Mouse (Mus musculus) heart, embryonic 14.5 days (tissue): ENCODE measurements around the gene Esp1. TPM values are rescaled to one million over a fixed set of nuclear protein-coding genes. Genes with fewer than 3 reads are reported as not detected.
"Not testable (repeated sequence)": the region's sequence is repeated elsewhere in the genome, so short reads cannot be mapped to it uniquely, and the experiment has no call there.

Experiments used
- ATAC-seq: fragments of 200-750 bp; cut with Nextera tagmentation; 2 replicates; pipeline ENCODE4 v1.8.0; 2017; ENCODE audit warnings: low read depth, moderate TSS enrichment; ENCODE audit not compliant: insufficient number of reproducible peaks, insufficient read depth, low FRiP score
- H3K27ac ChIP-seq, 2 experiments: fragments of 200-500 bp in 1 of 2; fragments of 300-500 bp in 1 of 2; sonication (generic) in 1 of 2; replicated peaks in 1 of 2; 2 replicates each; pipeline ENCODE4 v1.5.1; 2012 to 2014; ENCODE audit warnings: low read depth in 2 of 2, low read length in 2 of 2, control low read depth in 1 of 2, mild to moderate bottlenecking in 1 of 2, mixed read lengths in 1 of 2; ENCODE audit not compliant: control insufficient read depth in 1 of 2, insufficient read depth in 1 of 2
- H3K27me3 ChIP-seq: fragments of 300-500 bp; sonication (generic); 2 replicates; pipeline ENCODE4 v1.6.1; 2014; ENCODE audit warnings: mild to moderate bottlenecking, low read length, control low read depth; ENCODE audit not compliant: control insufficient read depth, insufficient read depth
- H3K36me3 ChIP-seq: fragments of 300-500 bp; sonication (generic); 2 replicates; pipeline ENCODE4 v1.6.1; 2014; ENCODE audit warnings: mild to moderate bottlenecking, control low read depth, low read length, mixed read lengths; ENCODE audit not compliant: control insufficient read depth, insufficient read depth
- H3K4me1 ChIP-seq, 2 experiments: fragments of 200-500 bp in 1 of 2; fragments of 300-500 bp in 1 of 2; sonication (generic) in 1 of 2; 2 replicates each; pipeline ENCODE4 v1.6.1; 2012 to 2014; ENCODE audit warnings: low read length in 2 of 2, control low read depth in 1 of 2, mixed read lengths in 1 of 2; ENCODE audit not compliant: control insufficient read depth in 2 of 2, insufficient read depth in 2 of 2
- H3K4me2 ChIP-seq: fragments of 300-500 bp; sonication (generic); 2 replicates; pipeline ENCODE4 v1.6.1; 2014; ENCODE audit warnings: mild to moderate bottlenecking, low read length
- H3K4me3 ChIP-seq, 2 experiments: fragments of 200-500 bp in 1 of 2; fragments of 300-500 bp in 1 of 2; sonication (generic) in 1 of 2; 2 replicates each; pipeline ENCODE4 v1.5.1; 2012 to 2014; ENCODE audit warnings: low read length in 2 of 2, mild to moderate bottlenecking in 2 of 2, control low read depth in 1 of 2, low read depth in 1 of 2, moderate library complexity in 1 of 2; ENCODE audit not compliant: control insufficient read depth in 1 of 2, insufficient read depth in 1 of 2
- H3K9ac ChIP-seq: fragments of 300-500 bp; sonication (generic); 2 replicates; pipeline ENCODE4 v1.6.1; 2014; ENCODE audit warnings: mild to moderate bottlenecking, low read length
- H3K9me3 ChIP-seq: fragments of 300-500 bp; sonication (generic); 2 replicates; pipeline ENCODE4 v1.6.1; 2016; ENCODE audit warnings: low read length, control low read depth; ENCODE audit not compliant: control insufficient read depth
- WGBS: fragments of 180-500 bp; shearing (Covaris S2); extraction: QIAGEN DNeasy Blood & Tissue Kit; methylation state at CpG from one replicate; pipeline ENCODE4 v1.1.7; 2014; 5-methylcytosine and 5-hydroxymethylcytosine counted together
- polyA plus RNA-seq: library from polyadenylated mRNA; unstranded; fragments of >200 nt; fragmentation: Nextera tagmentation; extraction: Ambion mirVana; gene quantifications from 2 replicates; pipeline ENCODE4 v1.2.1, GENCODE M21; 2014

Esp1 gene
- polyA plus RNA-seq = not detected in 2 replicates

DNA sequence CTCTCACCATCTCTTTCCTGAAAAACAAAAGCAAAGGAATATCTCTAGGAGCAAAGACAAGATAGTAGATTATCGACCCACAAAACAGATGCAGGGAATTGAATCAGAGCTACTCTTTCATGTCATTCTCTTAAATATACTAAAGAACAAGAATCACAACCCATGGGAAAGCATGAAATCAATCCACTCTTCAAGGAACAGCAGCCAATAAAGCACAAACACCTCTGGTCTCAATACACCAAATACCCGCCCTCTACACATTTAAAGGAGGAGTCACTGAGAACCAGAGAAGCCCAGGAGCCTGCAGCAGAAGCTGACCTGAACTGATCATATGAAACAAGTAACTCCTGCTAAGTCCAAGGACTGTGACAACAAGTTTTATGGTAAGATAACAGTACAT lies at the start of gene Esp1:
Gene Esp1, plus strand, starts transcription at position 301 of the 400 bp plus-strand sequence.
- ATAC-seq = no peak
- Histone ChIP-seq H3K27me3 (no peaks in the 10 kb centered on the region), H3K36me3 (no peaks in the 10 kb centered on the region), H3K4me2 (no peak within 1 kb of the TSS), H3K4me3 (no peak within 1 kb of the TSS), H3K4me1 (no peaks in the 10 kb centered on the region), H3K9ac (no peak within 1 kb of the TSS), H3K9me3 (no peaks in the 10 kb centered on the region), H3K27ac (no peak within 1 kb of the TSS)
- 78% methylated on average over 2 of the region's 2 CpGs for WGBS

DNA sequence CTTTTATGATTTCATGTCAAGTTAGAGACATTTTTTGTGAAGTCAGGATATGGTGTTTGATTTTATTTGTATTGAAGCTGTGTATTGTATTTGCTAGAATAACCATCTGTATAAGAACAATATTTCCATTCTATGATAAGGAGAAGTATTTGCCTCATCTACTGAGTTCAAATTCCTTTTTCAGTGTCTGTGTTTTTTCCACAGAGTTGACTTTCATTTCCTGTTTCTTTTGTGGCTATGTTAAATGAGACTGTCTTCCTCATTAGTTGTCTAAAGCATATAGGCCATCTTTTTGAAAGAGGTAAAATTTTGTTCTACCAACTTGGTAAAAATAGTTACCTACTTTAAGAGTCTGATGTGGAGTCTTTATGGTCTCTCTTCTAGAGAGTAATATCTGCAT lies 10.6 kb upstream of the Esp1 start:
- no peaks in the 10 kb centered on the region for H3K36me3 ChIP-seq
- no peaks in the 10 kb centered on the region for H3K27me3 ChIP-seq
- no peak overlapping the region for H3K4me3 ChIP-seq
- no peaks in the 10 kb centered on the region for H3K4me1 ChIP-seq
- no peak overlapping the region for H3K9ac ChIP-seq
- no peak overlapping the region for H3K27ac ChIP-seq
- H3K9me3 ChIP-seq = no peaks in the 10 kb centered on the region
- ATAC-seq = no peak
- no peak overlapping the region for H3K4me2 ChIP-seq

DNA sequence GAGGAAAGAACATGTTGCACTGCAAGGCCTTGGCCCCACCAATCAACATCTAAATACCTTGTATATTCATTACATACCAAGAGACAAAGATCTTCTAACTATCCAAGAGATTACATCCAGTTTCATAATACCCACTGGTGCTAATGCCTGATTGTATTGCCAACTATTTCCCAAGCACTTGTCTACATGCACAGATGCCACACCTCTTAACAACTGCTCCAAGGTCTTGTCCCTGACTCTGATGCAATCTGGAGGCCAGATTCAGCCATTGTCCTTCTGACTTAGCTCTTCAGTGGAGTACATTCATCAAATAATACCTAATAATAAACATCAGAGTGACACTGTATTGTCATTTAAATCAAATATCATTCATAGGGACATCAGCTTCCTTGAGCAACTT lies 9.9 kb upstream of the Esp1 start:
- not testable (repeated sequence) for H3K4me1 ChIP-seq, H3K9ac ChIP-seq, H3K27ac ChIP-seq, H3K27me3 ChIP-seq, H3K36me3 ChIP-seq, H3K4me2 ChIP-seq, H3K4me3 ChIP-seq, ATAC-seq, H3K9me3 ChIP-seq

DNA sequence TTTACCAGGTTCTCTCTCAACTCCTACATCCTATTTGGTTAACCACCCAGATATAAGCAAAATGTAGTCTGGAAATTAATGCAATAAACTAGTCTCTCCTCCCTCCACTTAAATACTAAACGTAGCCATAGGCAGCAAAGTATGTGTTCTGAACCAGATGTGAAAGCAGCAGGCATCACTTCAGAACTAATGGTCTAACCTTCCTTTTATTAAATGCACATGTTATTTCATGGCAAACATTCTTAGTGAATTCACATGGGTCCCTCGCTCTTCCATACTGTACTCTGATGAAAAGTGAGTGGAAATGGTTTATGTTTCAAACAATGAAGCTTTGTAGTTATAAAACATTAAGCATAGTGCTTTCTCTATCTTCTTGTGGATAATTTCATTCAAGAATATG lies 4.4 kb downstream of the Esp1 start:
- 72% methylated on average over 2 of the region's 2 CpGs for WGBS
- Histone ChIP-seq H3K27me3 (no peaks in the 10 kb centered on the region), H3K4me3 (no peak overlapping the region)

DNA sequence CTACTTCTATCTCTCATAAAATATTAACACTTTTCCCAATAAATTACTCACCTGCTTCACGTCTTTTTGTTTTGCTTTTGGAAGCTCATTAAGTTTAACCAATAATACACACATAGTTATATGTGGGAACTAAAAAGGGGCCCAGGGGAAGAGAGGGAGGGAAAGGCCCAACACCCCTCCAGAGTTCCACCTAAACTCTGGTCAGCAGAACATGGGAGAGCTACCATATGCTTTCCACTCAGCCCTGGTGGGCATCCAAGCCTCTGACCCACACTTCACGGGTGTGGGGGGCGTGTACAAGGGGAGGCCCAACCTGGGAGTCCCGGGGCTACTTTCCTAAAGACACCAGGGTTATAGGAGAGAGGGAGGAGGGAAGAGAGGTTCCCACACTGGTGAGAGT lies 4.8 kb downstream of the Esp1 start:
- H3K9me3 ChIP-seq = no peaks in the 10 kb centered on the region
- H3K27me3 ChIP-seq = no peaks in the 10 kb centered on the region
- H3K4me1 ChIP-seq = no peaks in the 10 kb centered on the region
- no peak overlapping the region for H3K27ac ChIP-seq
- no peak overlapping the region for H3K4me2 ChIP-seq
- 40% methylated on average over 4 of the region's 4 CpGs for WGBS
- ATAC-seq = no peak
- no peaks in the 10 kb centered on the region for H3K36me3 ChIP-seq
- no peak overlapping the region for H3K4me3 ChIP-seq
- H3K9ac ChIP-seq = no peak overlapping the region

More for the DNA sequence above, 4.4 kb downstream of the Esp1 start:
- H3K4me2 ChIP-seq = no peak overlapping the region
- no peaks in the 10 kb centered on the region for H3K9me3 ChIP-seq
- no peak for ATAC-seq
- H3K36me3 ChIP-seq = no peaks in the 10 kb centered on the region
- no peak overlapping the region for H3K27ac ChIP-seq
- H3K9ac ChIP-seq = no peak overlapping the region
- H3K4me1 ChIP-seq = no peaks in the 10 kb centered on the region

DNA sequence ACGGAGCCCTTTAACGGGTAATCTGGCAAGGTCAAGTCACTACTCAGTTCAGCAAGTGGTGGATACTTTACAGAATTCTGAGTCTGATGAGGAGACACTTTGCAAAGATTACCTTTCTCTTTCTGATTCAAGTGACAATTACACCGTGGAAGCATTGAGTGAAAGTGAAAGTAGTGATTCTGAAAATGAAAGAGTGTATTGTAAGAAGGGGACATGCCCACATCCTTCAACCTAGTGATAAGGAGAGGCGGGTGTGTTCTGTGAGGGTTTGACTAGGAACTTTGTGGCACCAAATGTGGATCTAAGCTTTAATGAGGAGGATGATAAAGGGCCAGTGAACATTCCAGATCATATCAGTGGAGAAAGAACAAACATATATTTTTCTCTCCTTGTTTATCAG lies 36.7 kb downstream of the Esp1 start:
- H3K9me3 ChIP-seq = no peaks in the 10 kb centered on the region
- no peak overlapping the region for H3K9ac ChIP-seq
- H3K27ac ChIP-seq = no peak overlapping the region
- H3K36me3 ChIP-seq = no peaks in the 10 kb centered on the region
- no peaks in the 10 kb centered on the region for H3K4me1 ChIP-seq
- no peaks in the 10 kb centered on the region for H3K27me3 ChIP-seq
- ATAC-seq = no peak
- H3K4me3 ChIP-seq = no peak overlapping the region
- WGBS = 55% methylated on average over 4 of the region's 4 CpGs
- no peak overlapping the region for H3K4me2 ChIP-seq

DNA sequence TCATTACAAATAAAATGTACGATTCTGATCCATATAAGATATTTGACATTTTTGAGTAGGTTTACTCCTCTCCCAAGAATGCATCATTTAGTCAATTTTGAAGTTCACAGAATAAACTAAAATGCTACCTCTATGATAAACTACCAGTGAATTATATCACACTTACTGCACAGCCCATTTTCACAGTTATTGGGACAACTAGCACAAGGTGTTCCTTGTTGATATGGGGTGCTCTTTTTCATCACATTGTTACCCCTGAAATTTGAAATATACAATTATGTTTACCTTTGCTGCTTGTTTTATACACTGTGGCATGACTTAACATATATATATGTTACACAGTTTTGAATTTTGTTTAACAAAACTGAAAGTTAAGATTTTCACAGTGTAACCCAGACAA lies 40.2 kb downstream of the Esp1 start:
- Histone ChIP-seq H3K9me3 (no peaks in the 10 kb centered on the region), H3K9ac (no peak overlapping the region), H3K4me1 (no peaks in the 10 kb centered on the region), H3K36me3 (no peaks in the 10 kb centered on the region), H3K27me3 (no peaks in the 10 kb centered on the region), H3K27ac (no peak overlapping the region), H3K4me3 (no peak overlapping the region), H3K4me2 (no peak overlapping the region)
- WGBS = 74% methylated on average over 1 of the region's 1 CpGs
- ATAC-seq = no peak
